Mouse (Mus musculus): ENCODE results near the gene Ror1.

- TF ChIP-seq CTCF (IDR thresholded peaks at IDR 0.05; ENCODE audit: low read depth), result no peak
- no peak for TF ChIP-seq EP300 (optimal IDR thresholded peaks at IDR 0.05)
Measured at GRCm38 (mm10) chr4:100114148-100114547, 18.6 kb downstream of the Ror1 start.

All from stomach, postnatal 0 days (tissue).